Mouse (Mus musculus): ENCODE measurements around the gene Uqcrh.

Uqcrh gene

DNA sequence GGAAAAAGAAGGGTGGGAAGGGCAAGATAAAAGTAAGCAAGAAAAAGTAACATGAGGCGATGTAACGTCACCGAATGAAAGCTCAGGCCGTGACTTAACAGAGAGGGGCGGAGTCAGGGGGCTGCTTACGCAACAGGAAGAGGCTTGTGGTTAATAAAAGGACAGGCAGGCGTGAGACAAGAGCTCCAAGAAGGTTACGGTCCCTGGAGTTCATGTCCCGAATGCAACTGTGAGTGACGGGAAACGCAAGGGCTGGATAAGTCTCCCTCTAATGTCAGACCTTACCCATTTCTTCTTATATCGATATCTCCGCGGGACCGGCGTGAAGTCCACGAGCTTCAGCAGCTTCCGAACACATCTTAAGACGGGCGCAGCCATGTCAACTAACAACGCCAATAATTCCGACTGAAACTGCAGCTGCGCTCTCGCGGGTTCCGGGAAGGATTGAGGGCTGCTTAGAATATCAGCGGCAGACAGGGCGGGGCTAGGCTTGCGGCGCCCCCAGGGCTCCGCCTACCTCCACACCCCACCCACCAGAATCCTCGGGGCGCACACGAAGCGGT is 21.4 kb downstream of the Uqcrh start, which contains the start of gene Nsun4:
TSS of gene Nsun4 (minus strand) at position 478 of the 563 bp plus-strand sequence.
- DNase-seq (ENCODE audit: low spot score), result peak; percentile 88

DNA sequence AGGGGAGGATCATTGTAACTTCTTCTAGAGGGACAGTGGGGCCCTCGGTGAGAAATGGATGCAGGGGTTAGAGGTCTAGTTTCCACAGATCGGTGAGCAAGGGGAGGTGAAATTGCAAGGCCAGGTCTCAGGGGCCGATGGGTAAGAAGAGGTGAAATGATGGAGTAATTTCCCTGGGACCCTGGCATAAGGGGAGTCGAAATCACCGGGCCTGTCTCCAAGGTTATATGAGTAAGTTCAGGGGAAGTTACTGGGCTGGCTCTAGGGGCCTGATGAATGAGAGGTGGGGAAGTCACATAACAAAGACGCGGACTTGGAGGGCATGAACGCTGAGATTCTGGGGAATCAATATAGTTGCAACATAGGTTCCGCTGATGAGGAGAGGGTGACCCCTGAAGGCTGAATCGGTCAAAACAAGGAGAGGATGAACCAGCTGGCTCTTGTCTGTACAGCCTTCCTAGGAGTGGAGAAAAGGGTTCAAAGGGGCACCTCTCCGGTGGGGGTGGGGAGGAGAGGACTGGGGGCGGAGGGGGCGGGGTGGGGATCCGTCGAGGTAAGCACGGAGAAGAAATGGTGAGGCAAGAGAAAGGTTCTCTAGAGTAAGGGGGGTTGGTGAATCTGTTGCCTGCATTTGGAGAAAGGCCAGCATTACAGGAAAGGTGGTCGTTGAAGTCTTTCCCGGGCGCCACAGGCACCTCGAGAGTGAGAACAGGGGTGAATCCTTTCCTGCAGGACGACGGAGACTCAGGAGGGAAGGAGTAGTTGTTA is 22.2 kb downstream of the Uqcrh start:
- peak; percentile 35 for DNase-seq (ENCODE audit: low spot score)

DNA sequence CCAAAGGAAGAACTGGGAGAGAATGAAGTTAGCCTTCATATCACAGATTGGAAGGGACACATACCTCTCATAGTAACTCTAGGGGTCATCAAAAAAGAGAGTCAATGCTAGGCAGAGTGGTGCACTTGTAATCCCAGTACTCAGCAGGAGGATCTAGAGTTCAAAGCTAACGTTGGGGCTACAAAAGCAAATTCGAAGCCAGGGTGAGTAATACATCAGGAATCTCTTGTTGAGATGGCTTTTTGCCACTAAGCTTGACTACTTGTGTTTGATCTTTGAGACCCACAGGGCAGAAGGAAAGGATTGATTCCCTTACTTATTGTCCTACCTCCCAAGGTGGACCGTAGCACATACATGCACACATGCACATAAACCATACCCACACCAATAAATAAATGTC is 25.7 kb downstream of the Uqcrh start:
- DNase-seq (ENCODE audit: low spot score), result no peak

DNA sequence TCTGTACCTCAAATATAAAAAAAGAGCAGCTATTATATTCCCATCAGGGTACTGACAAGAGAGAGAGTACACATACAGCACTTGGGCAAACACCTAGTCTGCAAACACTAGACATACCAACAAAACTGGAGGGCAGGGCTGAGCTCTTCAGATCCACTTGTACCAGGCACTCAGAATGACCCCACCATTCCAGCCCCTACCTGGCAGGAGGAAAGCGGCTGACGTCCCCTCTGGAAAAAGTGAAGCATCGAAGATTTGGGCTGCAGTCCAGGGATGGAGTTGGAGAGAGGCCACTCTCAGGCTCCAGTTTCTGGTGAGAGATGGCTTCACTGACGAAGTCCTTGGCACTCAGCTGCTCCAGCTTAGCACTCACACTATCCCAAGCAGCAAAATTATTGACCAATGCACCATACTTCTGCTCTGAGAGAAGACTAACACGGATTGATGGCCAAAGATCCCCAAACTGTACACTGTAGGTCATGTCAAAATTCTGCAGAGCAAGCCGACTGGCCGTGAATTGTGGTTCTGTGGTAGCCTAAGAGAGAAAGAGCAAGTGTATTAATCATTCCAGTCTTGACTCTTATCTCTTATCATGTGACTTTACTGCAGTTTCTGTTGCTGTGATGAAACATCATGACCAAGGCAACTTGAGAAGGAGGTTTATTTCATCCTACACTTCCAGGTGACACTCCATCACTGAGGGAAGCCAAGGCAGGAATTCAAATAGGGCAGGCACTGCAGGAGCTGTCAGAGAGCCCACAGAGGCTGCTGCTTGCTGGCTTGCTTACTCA is 26.5 kb downstream of the Uqcrh start:
- no peak for DNase-seq (ENCODE audit: low spot score)

DNA sequence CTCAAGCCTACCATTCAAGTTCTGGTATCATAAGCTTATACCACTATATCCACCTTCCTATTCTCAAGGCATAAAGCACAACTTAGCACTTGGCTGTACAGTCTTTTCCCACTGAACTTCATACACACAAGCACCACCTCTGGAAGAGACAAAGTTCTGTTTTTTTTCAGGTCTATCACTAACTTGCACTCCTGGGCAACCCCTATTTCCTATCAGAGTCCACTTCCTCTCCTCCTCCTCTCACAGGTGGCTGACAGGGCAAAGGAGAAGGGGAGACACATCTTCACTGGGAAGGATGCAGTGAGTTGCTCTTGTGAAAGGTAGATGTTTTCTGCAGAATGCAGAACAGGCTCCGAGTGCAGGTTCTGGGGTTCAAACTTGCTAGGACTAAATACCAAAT is 27.2 kb downstream of the Uqcrh start:
- DNase-seq (ENCODE audit: low spot score), result no peak

DNA sequence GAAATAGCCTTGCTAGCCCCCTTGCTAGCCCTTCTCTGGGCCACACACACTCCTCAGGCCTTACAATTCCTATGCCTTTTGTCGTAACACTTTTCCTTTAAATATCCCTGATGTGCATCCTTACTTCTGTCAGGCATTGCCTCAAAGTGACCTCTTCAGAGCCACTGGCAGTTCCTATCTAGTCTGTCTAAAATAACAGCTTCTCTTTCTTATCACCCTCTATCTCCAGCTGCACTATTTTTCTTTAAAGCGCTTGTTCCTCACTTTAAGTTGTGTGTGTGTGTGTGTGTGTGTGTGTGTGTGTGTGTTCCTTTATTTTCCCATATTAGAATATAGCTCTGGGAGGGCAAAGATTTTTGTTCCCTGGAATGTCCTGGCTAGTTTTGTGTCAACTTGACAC is 28.3 kb downstream of the Uqcrh start:
- no peak for DNase-seq (ENCODE audit: low spot score)

DNA sequence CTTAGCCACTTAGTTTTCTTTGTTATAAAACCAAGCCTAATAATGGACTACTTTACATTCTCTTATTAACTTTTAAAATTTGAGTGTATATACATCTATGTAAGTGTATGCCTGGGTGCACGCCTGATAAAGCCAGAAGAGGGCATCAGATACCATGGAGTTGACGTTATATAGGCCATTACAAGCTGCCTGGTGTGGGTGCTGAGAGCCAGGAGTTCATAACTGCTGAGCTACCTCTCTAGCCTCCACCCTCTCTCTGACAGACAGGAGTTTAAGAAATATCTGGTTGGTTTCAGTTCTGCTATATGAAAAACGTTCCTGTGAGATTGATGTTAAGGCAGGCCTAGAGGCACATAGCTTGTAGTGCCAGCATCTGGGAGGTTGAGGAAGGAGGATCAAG is 32.7 kb downstream of the Uqcrh start:
- no peak for DNase-seq (ENCODE audit: low spot score)

DNA sequence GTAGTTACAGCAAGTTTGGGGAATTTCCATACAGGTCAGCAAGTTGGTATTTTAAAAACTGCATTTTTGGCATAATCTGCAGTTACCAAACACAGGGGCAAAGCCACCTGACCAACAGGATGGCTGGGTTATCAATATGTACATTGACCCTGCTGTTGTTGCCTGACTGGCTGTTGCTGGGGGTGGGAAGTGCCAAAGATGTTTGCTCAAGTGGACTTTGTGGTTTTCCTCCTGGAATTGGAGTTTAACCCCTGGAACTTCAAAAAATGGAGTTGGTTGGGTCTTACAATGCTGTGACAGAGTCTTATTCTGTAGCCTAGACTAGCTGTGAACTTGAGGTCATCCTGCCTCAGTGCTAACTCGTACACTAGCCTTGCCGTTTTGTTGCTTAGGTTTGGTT is 34.4 kb downstream of the Uqcrh start:
- no peak for DNase-seq (ENCODE audit: low spot score)

DNA sequence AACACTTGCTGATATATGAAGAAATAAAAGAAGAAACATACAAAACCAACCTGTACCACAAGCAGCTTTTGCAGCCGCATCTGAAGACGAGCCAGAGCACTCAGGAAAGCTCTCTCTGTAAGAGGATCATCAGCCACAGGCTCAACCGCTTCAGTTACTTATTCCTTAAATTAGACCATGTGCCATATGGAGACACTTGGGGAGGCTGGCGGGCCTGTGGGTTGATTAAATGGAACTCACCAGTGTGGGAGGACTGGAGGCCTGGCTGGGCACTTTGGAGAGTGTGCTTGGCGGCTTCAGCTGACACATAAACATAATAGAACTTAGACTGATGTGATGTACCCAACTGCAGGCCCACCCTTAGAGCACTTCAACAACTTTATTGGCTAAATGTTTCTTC is 41.5 kb downstream of the Uqcrh start:
- DNase-seq (ENCODE audit: low spot score), result no peak

DNA sequence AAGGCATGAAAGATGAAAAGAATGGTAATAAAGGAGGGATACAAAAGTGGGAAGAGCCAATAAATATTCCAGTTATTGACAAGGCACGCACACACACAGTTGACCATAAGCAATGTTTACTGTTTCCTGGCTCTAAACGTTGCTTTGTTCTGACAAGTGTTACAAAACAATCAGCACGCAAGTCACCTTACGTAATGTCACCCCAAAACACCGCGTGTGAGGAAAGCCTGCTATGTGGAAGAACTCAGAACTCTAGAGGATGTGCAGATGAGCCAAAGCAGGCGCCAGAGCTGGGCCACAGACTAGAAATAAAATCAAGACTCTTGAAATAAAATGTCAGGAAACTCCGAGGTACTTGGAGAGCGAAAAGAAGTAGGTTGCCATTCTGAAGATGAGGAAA is 42.0 kb downstream of the Uqcrh start:
- DNase-seq (ENCODE audit: low spot score), result no peak

DNA sequence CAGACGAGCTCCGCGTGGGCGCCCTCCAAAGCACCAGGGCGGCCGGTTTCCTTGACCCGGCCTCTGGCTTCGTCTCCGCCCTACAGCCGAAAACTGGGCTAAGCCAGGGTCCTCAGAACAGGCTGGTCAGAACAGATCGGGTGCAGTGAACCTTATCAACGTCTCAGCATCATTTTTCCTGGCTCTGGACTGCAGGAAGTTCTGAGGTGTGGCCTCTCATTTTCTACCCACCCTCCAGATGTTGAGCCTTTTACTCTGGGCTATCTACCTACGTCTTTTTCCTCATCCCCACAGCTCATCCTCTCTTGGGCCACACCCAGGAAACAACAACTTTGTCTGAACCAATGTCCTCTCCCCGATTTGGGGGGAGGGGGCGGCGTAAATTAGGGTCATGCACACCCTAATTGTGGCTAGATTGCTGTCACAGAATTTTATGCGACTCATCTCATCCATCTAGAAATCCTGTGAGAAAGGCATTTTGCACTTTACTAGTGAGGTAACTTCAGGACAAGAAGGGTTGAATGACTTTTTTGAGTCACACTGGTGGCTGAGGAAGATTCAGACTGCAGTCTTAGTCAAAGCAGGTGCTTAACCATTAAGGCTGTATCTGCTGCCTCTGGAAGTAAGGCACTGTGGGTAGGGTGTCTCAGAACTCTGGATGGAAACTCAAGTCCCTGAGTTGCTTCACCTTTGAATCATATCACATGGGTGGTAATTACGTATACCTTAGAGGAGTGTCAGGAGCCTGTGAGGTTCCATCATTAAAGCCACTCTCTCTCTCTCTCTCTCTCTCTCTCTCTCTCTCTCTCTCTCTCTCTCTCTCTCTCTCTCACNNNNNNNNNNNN is 56.7 kb downstream of the Uqcrh start, which contains the start of gene Faah:
TSS of gene Faah (minus strand) at position 25 of the 845 bp plus-strand sequence.
- DNase-seq (ENCODE audit: low spot score), result no peak

DNA sequence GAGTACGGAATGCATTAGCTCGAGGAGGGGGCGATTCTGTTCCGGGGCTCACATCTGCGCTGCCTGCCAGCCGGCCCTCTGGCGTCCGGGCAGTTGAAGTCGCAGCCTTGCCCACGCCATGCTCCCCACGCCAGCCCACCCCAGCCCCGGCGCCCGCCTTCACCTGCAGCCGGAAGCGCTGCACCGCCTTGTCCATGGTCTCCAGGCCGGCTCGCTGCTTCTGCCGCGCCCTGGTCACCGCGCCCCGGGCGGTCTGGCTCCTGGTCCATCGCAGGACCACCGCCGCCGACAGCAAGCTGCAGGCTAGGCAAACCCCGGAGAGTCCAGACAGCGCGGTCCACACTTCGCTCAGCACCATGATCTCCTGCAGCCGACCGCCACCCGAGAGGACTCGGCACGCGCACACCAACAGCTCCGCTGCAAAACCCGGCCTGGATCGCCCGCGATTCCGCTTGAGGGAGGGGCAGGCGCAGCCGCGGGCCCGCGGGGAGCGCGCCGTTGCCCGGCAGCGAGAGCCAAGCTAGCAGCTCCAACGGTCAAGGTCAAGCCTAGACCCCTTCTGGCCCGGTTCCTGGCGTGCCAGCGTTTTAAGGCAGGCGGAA is 57.5 kb downstream of the Uqcrh start:
- peak; percentile 66 for DNase-seq (ENCODE audit: low spot score)

Data from layer of hippocampus, adult 11-12 months (tissue).